Mouse (Mus musculus): ENCODE results near the gene Vwa3b.

Vwa3b gene

DNA sequence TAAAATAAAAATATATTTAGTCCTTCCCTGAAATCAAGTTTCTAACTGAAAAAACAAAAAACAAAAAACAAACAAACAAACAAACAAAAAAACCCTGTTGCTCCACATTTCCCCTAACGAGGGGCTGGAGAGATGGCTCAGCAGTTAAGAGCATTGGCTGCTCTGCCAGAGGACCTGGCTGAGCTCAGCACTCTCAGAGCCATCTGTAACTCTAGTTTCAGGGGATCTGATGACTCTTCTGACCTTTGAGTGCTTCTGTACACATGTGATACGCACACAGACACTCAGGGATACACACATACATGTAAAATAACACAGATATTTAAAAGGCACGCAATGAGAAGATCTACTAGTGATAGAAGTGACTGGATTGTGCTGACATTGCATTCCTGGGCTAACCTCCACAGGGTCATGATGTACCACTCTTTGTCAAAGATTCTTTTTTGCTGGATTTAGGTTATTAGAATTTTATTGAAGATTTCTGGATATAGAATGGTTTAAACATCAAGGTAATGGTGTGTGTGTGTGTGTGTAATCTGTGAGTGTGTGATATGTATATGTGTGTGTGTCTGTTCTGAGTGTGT lies 14.7 kb upstream of the Vwa3b start:
- no peak for DNase-seq (ENCODE audit: inconsistent ontology term)

DNA sequence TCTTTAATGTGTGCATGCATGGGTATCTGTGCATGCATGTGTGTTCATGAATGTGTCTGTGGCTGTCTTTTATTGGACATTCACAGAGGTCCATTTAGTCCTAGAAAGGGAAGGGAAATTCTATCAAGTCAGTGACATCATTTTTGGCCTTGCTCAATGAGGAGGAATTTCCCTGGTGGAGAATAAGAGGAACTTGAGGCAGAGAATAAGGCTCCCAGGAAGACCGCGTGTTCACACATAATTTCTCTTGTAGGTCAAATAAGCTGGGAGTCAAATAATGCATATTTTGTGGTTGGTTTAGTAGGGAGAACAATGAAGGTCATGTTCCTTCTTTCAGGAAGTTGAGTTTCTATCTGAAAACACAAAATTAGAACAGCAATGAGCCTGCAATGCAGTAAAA lies 13.4 kb upstream of the Vwa3b start:
- peak; percentile 6 for DNase-seq (ENCODE audit: inconsistent ontology term)

DNA sequence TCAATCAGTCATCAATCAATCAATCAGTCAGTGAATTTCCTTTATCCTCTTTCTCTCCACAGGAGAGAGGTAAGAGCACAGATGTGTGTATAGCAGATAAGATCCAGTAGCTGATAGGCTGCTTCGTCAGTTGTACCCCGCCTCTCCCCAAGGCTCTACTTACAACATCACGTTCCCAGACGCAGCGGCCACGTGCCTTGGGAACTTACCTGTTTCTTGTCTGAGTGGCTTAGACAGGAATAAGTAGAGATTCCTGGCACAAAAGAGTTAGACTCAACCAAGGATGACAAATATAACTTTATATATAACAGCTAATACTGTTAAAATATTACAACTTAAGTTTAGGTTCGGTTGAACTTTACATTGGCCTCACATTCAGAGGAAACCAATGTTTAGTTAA lies 12.7 kb upstream of the Vwa3b start:
- no peak for DNase-seq (ENCODE audit: inconsistent ontology term)

DNA sequence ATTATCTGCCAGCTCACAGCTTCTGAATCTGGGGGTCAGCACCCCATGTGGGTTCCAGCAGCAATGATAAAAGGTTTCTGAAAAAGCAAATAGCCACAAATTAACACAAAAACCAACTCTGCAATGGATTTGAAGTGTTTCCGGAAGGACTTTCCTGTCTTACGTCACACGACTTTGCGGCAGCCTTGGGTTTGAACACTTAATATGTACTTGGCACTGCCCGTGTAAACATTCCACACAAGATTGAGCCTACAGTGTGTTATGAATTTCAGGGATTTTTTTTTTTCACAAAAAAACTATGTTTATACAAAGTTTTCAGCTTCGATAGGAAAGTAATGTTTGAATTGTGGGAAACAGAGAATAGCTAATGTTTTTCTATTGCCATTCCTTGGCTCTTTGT lies 7.4 kb upstream of the Vwa3b start:
- DNase-seq (ENCODE audit: inconsistent ontology term) = peak; percentile 33

DNA sequence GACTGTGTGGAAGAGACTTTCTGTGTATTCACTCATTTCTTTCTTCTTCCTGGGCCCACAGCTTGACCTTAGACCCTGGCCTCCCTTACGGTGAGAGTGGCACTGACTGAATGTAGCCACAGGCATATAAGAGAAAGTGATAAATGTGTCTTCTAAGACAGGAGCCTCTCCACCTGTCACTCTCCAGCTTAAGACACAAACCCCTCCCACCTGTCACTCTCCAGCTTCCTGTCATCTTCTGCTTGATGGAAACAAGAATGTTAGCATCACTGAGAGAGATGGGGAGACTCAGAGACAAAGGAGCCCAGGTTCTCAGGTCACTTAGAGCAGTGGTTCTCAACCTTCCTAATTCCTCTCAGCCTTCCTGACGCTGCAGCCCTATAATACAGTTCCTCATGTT lies 3.7 kb upstream of the Vwa3b start:
- DNase-seq (ENCODE audit: inconsistent ontology term) = no peak

DNA sequence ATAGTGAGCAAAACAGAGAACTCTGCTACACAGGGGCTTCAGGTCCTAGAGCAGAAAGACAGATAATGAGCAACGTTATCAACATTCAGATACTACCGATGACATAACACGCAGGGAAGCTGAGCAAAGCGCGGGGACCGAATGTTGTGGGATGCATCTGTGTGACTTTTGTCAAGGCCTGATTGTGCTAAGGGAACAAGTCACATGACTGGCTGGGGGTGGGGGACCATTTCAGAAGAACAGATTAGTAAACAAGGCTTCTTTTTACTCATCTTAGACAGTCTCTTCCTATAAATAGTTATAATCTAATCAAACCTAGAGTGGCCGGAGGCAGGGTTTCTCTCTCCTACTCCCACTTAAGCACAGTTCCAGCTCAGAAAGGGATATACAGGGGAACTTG lies 1.7 kb upstream of the Vwa3b start:
- no peak for DNase-seq (ENCODE audit: inconsistent ontology term)

DNA sequence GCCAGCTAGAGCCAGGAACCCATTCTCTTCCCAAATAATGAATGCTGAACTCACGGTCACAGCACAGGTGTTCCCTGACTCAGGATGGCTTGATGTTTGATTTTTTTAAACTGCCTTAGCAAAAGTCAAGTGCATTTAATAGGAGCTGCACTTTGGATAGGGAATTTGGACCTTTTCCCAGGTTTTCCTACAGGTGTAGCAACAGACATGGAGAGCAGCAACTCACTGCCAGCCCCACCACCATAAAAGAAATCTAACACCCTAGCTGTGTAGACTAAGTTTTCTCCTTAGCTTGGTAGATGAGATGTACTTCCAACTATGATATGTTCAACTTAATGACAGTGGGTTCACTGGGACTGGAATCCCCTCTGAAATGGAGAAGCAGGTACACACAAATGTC lies 1.0 kb upstream of the Vwa3b start:
- DNase-seq (ENCODE audit: inconsistent ontology term) = no peak

DNA sequence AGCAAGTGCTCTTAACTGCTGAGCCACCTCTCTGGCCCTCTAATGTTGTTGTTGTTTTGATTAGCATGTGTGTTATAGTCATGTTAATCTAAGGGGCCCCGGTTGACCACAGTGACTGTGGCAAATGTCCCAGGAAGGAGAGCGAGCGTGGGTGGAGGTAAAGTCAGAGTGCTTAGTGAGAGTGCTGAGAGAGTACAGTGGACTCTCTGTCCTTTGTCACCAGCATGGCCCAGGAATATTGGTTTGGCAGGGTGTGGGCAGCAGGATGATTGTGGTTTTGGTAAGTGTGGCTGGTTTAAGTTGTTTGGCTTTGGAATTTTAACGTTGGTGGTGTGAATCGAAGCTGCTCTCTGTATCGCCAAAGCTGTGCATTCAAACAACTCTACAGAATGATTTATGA lies 470 bp downstream of the Vwa3b start:
- peak; percentile 57 for DNase-seq (ENCODE audit: inconsistent ontology term)

DNA sequence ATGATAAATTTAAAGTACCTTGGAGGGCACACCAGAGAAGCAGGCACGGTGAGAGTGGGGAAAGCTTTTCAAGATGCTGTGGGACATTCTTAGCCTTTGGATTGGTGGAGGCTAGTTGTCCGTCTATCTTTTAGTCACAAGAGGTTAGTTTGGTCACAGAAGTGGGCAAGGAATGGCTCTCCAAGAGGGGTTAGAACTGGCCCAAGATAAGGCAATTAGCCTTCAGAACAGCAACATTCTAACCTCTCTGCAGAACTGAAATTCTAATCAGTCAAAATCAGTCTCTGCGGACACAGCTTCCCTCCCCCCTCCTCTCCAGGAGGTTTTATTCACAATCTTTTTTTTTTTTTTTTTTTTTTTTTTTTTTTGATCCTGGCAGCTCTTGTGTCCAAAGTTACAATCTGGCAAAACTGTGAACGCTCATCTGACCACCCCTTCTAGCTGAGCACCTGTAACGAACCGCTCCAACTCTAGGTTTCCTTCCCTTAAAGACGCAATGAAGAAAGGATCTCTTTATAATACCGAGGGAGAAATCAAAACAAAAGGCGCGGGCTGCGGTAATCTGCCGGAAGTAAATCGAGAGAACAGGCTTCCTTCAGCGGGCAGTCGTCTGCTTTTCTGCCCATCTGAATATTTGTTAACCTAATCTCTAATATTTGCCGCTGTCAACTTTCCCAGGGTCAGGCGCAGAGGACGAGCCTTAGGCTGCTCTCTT lies 2.2 kb downstream of the Vwa3b start:
- no peak for DNase-seq (ENCODE audit: inconsistent ontology term)

DNA sequence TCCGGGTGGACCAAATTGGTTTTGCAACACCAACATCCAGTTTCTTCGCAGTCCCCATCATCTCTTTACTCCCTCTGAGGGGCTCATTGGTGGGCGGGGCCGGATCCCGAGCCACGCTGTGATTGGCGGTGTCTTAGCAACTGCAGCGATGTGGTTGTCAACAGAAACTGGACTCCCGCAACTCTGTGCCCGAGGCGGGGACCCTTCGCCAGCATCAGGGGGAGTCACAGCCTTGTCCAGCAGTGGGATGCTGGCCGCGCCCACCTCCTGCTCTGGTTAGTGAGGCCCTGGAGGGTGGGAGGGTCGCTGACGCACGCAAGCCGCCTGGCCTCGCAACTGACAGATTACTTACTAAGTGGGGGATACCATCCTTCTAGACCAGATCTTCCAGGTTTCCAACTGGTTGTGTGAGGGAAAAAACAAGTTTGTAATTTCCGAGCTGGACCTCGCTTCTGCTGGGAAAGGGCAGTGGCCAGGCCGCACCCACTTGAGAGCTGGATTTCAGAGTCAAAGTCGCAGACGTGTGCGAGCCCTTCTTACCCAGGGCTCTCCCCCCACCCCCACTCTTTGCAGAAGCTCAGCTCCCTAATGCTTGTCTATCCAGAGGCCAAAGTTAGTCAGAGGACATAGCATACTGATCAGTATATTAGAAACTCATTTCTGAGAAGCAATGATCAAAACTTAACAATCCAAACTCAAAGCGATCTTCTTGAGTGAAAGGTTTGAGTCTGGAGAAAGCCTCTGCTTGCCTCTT lies 2.9 kb downstream of the Vwa3b start:
- peak; percentile 89 for DNase-seq (ENCODE audit: inconsistent ontology term)

DNA sequence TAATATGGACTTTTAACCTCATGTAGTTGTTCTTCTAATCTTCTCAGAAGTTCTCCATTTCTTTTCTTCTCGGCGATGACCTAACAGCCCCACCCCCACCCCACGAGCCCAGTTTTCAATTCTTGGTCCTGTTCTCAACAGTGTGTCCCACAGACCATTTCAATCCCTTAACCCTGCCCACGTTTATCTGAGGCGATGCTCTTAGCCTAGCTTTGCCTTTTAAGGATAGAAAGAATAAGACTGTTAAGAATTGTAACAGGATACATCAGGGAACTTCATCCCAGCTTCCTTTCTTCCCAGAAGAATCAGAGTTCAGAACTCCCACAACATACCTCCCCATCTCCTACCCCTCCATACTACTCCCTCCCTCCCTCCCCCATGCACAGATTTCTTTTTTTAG lies 3.5 kb downstream of the Vwa3b start:
- DNase-seq (ENCODE audit: inconsistent ontology term) = no peak

DNA sequence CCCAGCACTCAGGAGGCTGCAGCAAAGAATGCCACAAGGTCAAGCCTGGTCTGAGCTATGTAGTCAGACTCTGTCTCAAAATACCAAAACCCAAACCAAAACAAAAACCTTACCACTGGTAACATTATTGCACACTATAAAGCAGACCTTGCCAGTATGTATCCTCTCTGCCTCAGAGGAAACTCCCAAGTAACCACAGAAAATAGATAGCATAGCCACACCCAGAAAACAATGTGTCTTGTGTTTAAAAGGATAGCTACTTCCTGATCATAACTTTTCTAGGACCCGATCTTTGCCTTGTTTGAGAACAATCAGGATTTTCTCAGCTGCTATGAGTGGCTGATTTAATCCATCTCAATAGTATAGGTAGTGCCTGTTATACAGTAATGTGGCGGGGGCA lies 4.3 kb downstream of the Vwa3b start:
- no peak for DNase-seq (ENCODE audit: inconsistent ontology term)

DNA sequence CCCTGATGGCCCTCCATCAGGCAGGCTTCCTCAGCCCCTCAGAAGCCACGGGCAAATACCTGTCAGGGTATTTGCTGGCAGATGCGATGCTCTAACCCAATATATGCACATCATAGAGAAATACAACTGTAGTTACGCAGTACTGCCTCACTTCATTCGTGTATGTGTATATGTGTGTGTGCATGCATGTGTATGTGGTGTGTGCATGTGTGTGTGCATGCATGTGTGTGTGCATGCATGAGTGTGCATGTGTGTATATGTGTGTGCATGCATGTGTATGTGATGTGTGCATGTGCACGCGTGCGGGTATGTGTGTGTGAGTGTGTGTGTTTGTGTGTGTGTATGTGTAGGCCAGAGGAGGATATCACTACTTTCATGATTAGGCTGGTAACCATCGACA lies 9.5 kb downstream of the Vwa3b start:
- no peak for DNase-seq (ENCODE audit: inconsistent ontology term)

DNA sequence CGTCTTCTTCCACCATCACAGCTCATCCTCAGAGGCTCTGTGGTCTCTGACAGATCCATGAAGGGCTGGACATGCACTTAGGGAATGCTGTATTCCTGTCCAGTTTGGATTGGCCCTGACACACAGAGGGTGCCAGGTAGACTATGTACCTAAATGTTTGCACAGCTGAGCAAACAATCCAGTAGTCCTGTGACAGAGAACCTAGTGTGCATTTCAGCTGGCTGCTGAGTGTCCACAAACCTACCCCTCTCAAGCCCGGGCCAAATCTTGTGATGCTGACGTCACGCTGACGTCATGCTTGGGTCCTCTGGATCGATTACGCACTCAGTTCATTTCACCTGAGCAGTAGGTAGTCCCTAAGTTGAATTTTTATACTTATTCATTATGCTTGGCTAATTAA lies 14.7 kb downstream of the Vwa3b start:
- DNase-seq (ENCODE audit: inconsistent ontology term) = no peak

DNA sequence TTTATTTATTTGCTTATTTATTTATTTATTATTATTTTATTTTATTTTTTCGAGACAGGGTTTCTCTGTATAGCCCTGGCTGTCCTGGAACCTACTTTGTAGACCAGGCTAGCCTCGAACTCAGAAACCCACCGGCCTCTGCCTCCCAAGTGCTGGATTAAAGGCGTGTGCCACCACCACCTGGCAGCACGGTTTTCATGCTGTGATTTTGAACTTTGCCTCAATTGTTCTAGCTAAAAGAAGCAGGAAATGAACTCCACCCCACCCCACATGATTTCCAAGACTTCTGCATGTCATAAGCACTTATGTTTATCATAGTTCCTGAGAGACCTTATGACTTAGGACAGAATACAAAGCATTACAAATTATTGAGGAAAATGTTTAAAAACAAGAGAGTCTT lies 15.5 kb downstream of the Vwa3b start:
- DNase-seq (ENCODE audit: inconsistent ontology term) = no peak

DNA sequence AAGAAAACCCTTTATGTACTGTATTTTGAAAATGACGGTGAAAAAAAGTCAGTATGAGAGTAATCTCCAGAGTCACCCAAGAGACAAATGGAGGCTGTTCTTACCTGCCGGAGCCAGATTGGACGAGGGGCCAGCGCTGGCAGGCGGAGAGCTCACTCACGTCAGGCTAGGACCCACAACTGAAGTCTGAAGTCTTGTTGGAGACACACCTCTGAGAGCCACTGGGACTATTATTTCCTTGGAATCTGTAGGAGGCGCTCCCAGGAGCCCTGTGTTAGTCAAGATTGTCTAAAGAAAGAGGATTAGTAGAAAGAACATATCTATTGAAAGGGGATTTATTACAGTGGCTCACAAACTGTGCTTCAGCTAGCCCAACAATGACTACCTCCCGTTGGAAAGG lies 16.4 kb downstream of the Vwa3b start:
- DNase-seq (ENCODE audit: inconsistent ontology term) = no peak

DNA sequence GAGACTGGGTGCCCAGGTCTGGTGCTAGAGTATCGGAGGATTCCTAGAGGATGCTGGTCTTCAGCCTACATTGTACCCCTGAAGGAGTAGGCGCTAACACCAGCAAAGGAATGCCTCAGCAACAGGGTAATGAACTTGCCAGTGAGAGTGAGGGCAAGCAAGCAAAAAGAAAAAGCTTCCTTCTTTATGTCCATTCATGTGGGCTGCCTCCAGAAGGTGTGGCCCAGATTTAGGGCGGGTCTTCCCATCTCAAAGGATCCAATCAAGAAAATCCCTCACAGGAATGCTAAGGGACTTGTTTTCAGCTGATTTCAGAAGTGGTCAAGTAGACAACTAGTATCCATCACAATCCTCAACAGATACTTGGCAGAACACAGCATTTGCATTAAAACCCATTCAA lies 16.8 kb downstream of the Vwa3b start:
- DNase-seq (ENCODE audit: inconsistent ontology term) = no peak

DNA sequence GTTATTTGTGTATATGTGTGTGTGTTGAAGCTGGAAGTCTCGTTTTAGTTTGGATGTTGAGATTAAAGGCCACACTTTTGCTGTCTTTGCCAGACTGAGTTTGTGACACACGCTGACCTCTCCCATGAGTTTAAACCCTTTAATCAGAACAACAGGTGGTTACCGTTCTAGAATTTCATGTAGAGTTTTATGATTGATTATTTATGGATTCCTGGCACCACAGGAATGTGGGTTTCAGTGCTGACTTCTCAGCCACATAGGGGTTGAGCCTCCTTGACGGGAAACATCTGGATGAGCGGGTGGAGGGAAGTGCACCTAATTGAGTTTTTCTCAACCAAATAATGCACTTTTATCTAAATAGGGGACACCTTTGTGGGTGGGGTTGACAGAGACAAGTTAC lies 19.1 kb downstream of the Vwa3b start:
- DNase-seq (ENCODE audit: inconsistent ontology term) = no peak

DNA sequence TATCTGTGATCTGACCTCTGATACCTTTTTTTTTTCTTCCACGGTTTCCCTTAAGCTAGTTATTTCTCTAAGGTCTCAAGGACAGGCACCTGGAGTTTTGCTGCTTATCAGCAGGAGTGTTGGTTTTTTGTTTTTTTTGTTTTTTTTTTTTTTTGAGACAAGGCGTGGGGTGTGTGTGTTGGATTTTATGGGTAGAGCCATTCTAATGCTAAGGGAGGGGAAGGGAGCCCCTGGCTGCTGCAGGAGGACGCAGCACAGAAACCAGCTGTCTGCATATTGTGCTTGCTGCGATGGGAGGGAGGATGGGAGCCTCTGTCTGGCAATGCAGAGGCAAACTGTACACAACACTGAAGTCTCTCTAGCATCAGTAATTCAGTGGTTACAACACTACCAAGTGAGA lies 22.8 kb downstream of the Vwa3b start:
- DNase-seq (ENCODE audit: inconsistent ontology term) = no peak

DNA sequence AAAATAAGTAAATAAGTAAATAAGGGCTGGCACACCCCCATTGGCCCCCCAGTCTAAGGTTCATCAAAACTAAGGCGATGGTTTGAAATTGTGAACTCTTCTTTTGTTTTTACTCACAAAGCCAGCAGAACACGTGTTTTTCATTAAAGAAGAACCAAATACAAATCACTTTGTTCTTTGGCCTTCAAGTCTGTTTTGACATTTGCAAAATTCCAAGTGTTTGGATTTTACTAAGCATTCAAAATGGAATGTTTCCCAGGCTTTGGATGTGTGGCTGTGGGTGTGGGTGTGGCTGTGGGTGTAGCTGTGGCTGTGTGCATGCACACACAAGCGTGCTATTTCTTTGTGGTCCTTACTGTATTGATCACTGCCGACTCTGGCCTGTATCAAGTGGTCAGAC lies 27.3 kb downstream of the Vwa3b start:
- no peak for DNase-seq (ENCODE audit: inconsistent ontology term)

DNA sequence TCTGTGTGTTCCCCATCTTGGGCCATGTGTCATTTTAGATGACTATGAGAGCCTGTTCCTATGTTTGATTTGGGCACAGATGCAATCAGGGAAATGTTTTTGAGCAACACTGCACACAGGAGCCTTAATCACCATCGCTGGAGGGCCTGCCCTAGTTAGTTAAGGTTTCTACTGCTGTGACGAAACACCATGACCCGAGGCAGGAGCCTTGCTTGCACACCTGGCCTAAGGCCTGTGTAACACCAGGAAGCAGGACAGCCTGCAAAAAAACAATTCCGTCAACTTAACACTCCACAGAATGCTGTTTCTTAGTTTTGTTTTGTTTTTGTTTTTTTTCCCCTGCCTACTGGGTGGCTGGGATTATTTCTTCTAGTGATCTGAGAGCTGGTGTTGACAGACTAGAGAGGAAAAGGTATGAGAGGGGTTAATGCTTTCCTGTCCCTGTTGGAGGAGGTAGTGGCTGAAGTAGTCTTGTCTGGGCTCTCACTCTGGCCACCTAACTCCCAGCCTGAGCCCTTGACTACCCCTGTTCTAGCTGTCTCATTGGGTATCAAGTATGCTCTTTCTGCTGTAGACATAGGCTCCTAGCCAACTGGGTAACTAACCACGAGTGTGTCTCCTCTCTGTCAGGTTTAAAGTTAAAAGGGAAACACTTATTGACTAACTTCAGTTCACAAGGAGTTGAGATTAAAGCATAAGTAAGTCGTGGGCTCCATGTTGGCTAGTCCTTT lies 30.6 kb downstream of the Vwa3b start:
- DNase-seq (ENCODE audit: inconsistent ontology term) = no peak

DNA sequence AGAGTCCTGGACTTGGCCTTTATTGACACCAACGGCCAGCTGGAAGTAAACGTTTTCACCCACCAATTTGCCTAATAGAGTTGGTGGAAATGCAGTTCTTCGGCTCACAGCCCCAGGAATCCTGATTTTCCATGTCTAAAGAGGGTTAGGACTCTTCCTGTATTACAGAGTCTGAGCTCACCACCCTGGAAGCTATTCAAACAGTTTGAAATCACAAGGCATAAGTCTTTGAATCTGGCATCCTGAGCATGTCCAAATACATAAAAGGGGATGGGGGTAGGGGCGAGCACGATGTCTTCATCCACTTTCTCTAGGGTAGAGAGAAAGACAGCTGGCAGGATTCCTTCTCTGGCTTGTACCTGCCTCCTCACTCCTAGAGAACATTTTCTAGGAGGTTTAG lies 34.5 kb downstream of the Vwa3b start:
- DNase-seq (ENCODE audit: inconsistent ontology term) = no peak

DNA sequence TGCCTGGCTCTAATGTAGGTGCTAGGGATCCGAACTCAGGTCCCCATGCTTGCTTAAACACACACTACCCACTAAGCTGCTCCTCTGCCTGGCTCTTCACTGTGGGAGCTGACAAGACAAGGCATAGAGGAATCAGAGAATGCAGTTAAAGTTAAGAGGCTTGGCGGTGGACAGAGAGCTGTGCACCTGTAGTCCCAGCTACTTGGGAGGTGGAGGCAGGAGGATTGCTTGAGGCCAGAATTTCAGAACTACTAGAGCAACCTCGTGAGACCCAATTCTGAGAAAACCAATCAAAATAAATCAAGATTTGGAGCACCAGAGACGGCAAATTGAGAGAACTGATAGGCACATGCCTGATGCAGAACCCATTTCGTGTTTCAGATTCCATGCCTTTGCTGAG lies 36.7 kb downstream of the Vwa3b start:
- no peak for DNase-seq (ENCODE audit: inconsistent ontology term)
